Mouse (Mus musculus) CD8-positive naive resting alpha-beta T cell, adult 2 months (primary cell): ENCODE measurements around the gene Fmnl2.

Experiments used
- DNase-seq, 2 experiments: peaks; one replicate each; pipeline ENCODE4 v3.0.0; 2022; ENCODE audit warnings: low read depth in 2 of 2, low spot score in 2 of 2

Gene Fmnl2

GRCm38 (mm10) chr2:52952202-52952730 lies 94.6 kb downstream of the Fmnl2 start:
- no peak for DNase-seq

- no peak for DNase-seq
Observed at GRCm38 (mm10) chr2:52955090-52955489, 97.4 kb downstream of the Fmnl2 start.

DNA sequence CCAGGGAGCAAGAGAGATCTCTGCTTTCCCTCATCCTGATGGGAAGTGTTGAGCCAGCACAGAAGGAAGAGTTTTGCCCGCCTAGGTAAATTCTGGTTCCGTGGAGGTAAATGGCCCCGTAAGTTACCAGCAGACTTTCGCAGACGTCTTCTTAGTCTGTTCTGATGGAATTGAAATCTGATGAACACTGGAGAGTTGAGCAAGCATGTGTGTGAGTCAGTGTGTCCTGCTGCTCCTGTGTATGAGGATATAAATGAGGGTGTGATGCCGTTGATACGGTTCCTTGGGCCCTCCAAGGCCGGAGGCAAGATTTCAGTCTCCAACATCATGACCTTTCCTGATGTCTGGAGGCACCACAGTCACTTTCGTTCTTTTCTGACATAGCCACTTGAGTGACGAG lies 98.2 kb downstream of the Fmnl2 start:
- no peak for DNase-seq

DNA sequence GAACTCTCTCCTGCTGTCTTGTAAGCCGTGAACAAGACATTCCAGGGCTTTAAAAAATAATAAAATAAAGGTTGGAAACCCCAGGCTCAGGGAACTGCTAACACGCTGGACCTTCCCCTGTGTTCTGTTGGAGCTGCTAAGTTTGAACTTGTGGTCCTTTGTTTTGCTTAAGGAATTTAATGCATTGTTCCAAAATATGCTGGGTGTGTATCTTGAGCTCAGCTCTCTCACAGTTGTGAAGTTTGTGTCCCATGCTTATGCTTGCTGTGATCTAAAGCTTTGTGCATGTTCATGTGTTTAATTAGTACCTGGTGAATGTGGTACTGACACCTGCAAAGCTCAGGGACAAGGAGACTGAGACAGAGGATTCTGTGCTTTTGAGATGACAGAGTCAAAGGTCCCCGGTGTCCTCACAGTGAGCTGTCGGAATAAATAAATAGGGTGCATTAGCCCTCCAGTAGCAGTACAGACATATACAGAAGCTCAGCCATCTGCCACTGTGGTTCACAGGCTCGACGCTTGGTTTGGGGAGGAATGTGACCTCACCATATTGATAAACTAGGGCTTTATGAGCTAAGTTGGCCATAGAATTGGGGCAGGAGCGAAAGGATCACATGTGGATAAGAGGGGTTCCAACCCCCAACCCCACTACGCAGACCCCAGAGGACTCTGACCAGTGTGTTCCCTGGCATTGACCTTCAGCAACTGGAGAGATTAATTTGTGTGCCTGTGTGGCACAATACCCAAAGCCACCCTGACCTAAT lies 100.3 kb downstream of the Fmnl2 start:
- no peak for DNase-seq

DNA sequence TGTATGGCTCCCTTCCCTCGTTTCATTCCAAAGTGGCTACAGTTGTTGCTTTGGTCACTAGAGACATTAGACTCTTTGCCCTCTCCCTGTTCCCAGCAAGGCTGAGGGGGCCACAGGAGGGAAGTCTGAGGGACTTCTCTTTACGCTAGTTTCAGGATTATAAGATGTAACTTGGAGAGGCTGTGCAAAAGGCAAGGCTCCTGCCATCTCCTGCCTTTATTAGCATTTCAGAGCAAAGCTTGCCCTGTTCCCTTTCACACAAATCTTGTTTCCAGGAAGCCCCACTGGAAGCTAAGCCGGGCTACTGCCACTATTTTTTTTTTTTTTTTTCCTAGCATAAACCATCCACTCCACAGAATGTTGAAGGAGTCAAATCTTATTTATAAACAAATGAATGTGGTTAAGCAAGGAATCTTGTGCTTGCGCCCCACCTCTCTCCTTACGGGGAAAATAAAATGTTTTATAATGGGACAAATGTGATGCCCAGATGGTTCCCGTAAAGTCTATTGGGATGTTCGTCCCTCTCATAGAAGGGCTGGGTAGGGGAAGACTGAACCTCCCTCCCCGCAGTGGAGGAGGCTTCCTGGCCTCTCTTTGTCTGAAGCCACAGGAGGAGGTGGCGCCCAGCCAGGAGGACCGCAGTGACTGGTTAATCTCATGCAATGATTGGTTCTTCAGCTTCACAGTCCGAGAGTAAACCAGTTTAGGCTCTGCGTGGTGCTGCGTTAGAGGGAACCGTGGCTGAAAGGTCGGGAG lies 101.1 kb downstream of the Fmnl2 start:
- DNase-seq, result no peak

DNA sequence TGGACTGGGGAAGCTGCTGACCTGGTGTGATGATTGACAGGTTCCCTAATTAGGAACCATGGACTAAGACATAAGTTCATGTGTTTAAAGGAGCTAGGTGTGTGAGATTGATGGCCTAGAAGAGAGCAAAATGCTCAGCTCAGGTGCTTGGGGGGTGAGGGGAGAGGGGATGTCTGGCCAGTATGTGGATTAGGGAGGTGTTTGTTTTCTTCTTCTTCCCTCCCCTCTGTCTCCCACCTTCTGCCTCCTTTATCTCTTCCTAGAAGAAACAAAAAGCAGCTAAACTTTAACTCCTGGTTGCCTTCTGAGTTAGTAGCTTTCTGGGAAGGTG lies 101.6 kb downstream of the Fmnl2 start:
- no peak for DNase-seq

DNA sequence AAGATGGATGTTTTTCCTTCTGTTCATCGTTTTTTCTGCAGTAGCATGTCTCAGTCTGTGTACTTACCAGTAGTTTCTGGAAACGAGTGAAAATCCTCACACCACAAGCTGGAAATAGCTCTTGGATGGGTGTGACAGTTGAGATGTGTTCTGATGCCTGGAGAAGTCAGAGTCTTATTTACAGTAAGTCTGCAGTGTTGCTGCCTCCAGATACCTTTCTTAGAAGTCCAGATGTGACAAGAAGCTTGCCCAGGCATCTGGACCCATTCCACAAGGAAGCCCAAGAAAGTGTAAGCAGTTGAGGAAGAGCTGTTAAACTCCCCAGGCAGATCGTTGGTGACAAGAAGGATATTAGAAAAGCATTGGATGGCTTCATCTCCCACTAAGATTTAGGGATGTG lies 102.3 kb downstream of the Fmnl2 start:
- no peak for DNase-seq

DNA sequence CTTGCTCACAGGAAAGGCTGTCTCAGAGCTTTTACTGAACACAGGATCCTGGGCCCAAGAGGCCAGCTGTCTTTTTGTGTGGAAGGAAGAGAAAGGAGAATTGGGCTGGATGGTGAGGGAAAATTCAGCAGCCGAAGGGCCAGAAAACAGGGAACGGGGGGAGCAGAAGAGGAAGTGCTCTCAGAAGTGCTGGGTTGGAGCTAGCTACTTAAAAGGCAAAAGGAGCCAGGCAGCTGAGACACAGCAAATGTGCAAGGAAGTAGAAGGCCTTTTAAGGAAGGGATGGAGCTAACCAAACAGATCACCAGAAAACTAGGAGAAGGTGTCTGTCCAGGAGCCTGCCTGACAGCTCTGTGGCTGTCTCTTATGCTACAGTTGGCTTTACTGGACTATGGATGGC lies 103.0 kb downstream of the Fmnl2 start:
- no peak for DNase-seq

- no peak for DNase-seq
Observed at GRCm38 (mm10) chr2:52963439-52963838, 105.8 kb downstream of the Fmnl2 start.

DNA sequence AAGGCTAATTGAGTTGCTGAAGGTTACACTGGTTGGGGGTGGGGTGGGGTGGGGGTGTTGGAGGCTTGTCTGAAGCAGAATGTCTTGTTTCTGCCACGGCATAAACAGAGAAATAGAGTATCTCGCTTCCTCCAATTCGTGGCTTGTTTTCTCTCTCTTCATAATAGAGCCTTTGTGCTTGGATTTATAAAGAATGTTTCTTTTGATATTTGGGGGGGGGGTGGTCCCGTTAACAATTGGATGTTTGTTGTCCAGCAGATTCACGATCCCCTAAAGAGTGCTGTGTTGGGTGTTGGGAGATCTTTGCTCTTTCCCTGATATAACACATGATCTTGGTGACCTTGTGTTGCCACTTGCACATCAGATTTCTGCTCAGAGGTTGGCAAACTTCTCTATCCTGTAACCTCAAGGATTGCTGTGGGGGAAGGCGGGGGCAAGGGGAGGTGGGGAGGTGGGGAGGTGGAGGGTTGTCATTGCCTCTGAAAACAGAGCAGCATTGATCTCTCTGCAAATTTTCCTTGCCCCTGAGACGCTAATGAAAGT lies 106.8 kb downstream of the Fmnl2 start:
- DNase-seq, result no peak

DNA sequence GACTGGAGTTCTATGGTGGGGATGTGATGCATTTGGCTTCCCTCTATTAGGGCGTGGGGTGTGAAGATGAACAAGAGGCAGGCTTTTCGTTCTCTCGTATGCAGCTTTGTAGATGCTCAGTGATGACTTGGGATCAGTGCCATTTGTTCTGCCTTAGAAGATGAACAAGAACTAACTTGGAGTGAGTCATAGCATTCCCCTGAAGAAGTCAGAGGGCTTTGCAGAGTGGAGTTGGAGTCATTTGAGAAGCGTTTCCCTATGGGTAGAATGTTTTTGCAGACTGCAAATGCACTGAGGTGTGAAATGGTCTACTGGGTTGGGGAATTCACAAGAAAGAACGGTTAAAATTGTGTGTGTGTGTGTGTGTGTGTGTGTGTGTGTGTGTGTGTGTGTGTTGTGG lies 108.6 kb downstream of the Fmnl2 start:
- DNase-seq, result no peak

DNA sequence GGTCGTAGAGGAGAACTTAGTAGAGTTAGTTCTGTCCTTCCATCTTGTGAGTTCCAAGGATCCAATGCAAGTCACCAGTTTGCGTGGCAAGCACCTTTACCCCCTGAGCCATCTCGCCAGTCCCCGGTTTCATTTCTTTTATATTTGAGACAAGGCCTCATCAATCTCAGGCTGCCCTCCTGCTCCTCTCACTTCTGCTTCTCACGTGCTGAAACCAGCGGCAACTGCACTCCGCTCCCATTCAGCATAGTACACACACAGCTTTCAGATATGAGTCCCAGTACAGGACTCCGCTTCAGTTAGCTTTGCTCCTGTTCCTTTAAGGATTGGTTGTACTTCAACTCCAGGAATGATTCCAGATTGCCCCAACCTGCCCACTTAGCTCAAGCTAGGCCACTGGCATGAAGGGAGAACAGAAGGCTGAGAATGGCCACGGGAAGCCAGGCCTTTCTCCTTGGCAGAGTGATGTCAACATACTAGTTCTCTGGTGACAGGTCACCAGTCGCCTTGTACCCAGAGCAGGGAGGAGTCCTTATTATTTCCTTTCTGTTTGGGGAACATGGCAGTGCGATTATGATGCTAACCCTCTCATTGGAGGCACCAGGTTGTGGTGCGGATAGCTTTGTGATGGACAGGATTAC lies 109.3 kb downstream of the Fmnl2 start:
- DNase-seq, result no peak

GRCm38 (mm10) chr2:52967461-52967823 lies 109.8 kb downstream of the Fmnl2 start:
- DNase-seq, result no peak

DNA sequence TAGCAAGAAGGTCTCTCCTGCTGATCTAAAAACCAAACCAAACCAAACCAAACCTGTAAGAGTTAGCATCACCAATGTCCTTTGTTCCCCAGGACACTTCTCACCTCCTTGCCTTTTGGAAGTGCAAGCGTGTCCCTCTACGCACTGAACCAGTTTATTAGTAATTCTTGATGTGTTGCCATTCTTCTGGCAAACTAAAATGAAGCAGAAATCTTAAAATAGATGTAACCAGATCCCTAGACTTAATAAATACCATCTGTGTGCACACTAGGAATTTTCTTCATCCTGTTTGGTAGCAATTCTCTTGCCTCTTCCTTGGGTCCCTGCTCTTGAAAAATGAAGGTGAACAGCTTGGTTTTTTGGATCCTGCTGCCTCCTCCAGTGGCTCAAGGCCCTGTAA lies 111.2 kb downstream of the Fmnl2 start:
- no peak for DNase-seq

DNA sequence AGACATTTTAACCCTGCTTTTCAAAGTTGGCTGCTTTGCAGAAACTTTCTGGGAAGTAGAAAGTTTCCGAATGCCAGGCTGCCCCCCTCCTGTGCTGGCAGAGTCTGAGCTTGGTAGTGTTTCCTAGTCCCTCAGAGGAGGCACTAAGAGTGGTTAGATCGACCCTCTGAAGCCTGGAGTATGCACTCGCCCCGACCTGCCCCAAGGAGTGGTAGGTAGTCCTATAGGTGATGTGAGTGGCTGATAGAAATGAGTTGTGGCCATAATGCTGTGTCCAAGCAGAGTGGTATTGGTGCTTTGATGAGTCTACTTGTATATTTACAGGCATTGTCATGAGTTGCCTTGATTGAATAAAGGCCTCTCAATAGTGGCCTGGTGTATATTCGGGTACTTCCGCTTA lies 116.4 kb downstream of the Fmnl2 start:
- no peak for DNase-seq

DNA sequence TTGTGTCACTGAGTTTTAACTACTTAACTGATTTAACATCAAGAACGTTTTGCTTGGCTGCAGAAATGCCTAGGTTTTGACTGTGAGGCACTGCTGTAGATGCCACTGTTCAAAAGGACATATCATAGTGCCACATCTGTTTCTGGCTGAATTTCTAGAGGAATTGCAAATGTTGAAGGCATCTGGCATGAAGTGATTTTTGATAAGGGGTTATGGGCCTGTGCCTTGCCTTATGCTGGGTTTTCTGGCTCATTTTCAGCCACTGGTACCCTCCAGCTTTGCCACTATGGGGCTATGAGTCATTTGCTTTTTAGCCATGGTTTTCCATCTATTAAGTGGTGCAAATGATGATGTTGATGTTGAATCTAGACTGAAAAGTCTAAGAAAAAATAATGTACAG lies 117.1 kb downstream of the Fmnl2 start:
- no peak for DNase-seq

GRCm38 (mm10) chr2:52977921-52978675 lies 120.4 kb downstream of the Fmnl2 start:
- no peak for DNase-seq

GRCm38 (mm10) chr2:52978796-52979195 lies 121.1 kb downstream of the Fmnl2 start:
- DNase-seq, result no peak

- no peak for DNase-seq
Observed at GRCm38 (mm10) chr2:52979280-52979763, 121.7 kb downstream of the Fmnl2 start.

DNA sequence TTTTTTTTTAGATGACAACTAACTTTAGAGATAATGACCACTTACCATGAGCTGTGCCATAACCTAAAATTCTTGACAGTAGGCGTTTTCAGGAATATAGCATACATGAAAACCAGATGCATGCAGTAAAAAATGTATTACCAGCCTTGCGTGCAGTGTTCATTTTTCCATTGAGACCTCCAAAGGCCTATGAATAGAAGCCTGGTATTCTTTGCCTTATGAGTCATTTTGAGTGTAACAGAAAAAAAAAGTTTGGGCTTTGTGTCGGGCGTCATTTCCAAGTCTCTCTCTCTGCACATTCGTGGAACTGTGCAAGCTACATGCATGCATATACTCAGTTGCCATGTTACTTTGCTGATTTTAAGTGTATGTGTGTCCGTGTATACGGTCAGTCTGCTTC lies 123.5 kb downstream of the Fmnl2 start:
- no peak for DNase-seq

GRCm38 (mm10) chr2:52981595-52981994 lies 123.9 kb downstream of the Fmnl2 start:
- no peak for DNase-seq
